Mouse (Mus musculus): ENCODE data around the gene Ptgds. TPM values are rescaled to one million over a fixed set of nuclear protein-coding genes. Genes with fewer than 3 reads are reported as not detected.

The Ptgds gene
- polyA plus RNA-seq (2015; fragmentation: Nextera tagmentation; extraction: Ambion mirVana): 10.2 and 24.3 TPM in 2 replicates

DNA sequence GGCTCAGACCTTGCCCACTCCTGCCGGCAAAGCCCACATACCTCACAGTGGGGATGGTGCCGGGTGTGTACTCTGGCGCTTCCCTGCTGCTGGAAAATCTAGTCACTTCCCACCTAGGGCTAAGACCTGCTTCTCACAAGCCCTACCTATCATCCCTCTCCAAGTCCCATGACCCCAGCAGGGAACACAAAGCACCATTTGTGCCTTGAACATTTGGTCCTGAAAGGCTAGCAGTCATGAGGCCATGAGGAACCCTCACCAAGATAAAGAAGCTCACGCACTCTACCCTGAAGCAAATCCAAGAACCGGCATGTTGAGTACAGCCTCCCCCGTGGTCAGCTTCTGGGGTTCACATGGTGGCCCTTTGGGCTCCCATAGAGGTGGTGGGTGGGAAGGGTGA, at the start of gene Ptgds:
Gene Ptgds (minus strand): TSS at position 78 of the 400 bp plus-strand sequence.
- Histone ChIP-seq H3K36me3 (no peaks in the 10 kb centered on the region), H3K9ac (no peak within 1 kb of the TSS), H3K4me3 (no peak within 1 kb of the TSS), H3K4me1 (peaks cover 15% of the 10 kb centered on the region; the same call in 1 of the 2 replicates), H3K27me3 (no peaks in the 10 kb centered on the region), H3K4me2 (no peak within 1 kb of the TSS), H3K27ac (peak within 1 kb of the TSS; percentile 25), H3K9me3 (no peaks in the 10 kb centered on the region)
- WGBS: 33% methylated on average over 6 of the region's 6 CpGs
- ATAC-seq (ENCODE audit: borderline replicate concordance, extremely low read depth, low FRiP score, low TSS enrichment): no peak

DNA sequence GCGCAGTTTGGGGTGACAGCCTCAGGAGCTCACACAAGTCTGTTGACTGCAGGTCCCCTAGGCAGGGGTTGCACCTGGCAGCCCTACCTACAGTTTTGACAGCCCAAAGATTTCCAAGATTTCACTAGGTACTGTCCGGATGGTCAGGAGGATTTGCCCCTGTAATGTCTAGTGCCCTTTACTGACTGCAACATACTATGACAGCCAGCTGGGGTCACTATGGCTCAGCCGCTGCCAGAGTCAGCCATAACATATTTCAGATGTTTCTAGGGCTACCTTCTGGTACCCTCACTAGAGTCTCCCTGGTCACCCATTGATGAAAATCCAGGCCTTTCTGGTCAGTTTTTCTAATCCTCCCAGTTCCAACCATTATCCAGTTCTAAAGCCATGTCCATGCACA, 40.1 kb upstream of the Ptgds start:
- no peak for ATAC-seq (ENCODE audit: borderline replicate concordance, extremely low read depth, low FRiP score, low TSS enrichment)
- 49% methylated on average over 3 of the region's 3 CpGs for WGBS
- Histone ChIP-seq H3K4me2 (no peak overlapping the region), H3K4me3 (no peak overlapping the region), H3K27ac (no peak overlapping the region), H3K27me3 (no peaks in the 10 kb centered on the region), H3K36me3 (peaks cover 10% of the 10 kb centered on the region), H3K4me1 (peaks cover 3% of the 10 kb centered on the region; the same call in 1 of the 2 replicates), H3K9me3 (no peaks in the 10 kb centered on the region), H3K9ac (no peak overlapping the region)

DNA sequence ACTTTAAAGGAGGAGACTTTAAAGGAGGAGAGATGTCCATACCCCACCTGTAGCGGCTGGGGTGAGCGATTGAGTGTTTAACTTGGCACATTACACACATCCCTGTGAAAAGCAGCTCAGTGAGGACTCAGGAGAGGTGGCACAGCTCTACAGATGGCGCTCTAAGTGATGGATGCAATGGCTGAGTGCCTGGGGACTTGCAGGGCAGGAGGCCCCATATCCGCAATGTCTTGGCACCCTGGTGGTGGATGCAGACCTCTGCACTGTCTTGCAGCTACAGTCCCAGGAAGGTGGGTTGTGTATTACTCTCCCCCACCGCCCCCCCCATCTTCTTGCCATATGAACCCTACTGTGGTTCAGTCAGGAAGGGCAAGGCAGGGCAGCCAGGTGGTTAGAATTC, 37.1 kb upstream of the Ptgds start:
- 28% methylated on average over 5 of the region's 5 CpGs for WGBS
- no peak overlapping the region for H3K9ac ChIP-seq
- ATAC-seq (ENCODE audit: borderline replicate concordance, extremely low read depth, low FRiP score, low TSS enrichment): no peak
- H3K4me2 ChIP-seq: no peak overlapping the region
- no peak overlapping the region for H3K4me3 ChIP-seq
- H3K9me3 ChIP-seq: no peaks in the 10 kb centered on the region
- peaks cover 29% of the 10 kb centered on the region for H3K36me3 ChIP-seq
- no peaks in the 10 kb centered on the region for H3K27me3 ChIP-seq
- H3K4me1 ChIP-seq: peaks cover 7% of the 10 kb centered on the region
- H3K27ac ChIP-seq: no peak overlapping the region

DNA sequence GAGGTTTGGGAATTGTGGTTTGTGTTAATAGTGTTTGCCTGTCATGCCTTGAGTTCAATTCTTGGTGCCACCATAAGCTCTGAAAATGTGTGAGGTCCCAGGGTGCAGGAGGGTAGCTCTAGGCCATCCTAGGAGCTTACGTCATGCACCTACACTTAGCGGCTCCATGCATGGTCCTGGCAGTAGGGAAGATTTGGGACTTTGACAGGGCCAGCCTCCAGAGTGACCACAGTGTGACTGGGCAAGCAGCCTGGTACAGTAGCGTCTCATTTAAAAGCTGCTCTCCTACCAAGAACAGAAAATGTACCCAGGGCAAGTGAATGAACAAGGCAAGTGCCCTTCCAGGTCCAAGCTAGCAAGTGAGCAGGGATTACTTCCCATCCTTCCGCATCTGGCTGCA, 36.0 kb upstream of the Ptgds start:
- no peaks in the 10 kb centered on the region for H3K9me3 ChIP-seq
- 91% methylated on average over 4 of the region's 4 CpGs for WGBS
- no peaks in the 10 kb centered on the region for H3K27me3 ChIP-seq
- ATAC-seq (ENCODE audit: borderline replicate concordance, extremely low read depth, low FRiP score, low TSS enrichment): no peak
- no peak overlapping the region for H3K27ac ChIP-seq
- no peak overlapping the region for H3K4me2 ChIP-seq
- no peak overlapping the region for H3K4me3 ChIP-seq
- H3K36me3 ChIP-seq: peaks cover 29% of the 10 kb centered on the region
- peaks cover 15% of the 10 kb centered on the region for H3K4me1 ChIP-seq
- no peak overlapping the region for H3K9ac ChIP-seq

DNA sequence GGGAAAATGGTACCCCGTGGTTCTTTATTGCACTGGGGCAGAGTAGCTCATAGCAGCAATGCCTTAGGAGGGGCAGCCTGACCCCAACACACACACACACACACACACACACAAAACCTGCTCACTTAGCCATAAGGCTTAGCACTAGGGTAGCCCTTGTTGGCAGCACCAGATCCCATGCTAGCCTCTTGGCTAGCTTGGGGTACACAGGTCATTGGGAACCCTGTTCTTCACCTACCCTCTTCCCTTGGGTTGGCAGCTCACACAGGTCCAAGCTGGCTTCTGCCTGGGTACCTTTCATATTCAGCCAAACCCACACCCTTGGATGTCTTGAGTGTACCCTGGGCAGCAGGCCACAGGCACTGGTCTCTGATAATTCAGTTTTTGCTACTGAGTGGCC, 35.2 kb upstream of the Ptgds start:
- peaks cover 19% of the 10 kb centered on the region for H3K4me1 ChIP-seq
- H3K27me3 ChIP-seq: no peaks in the 10 kb centered on the region
- H3K4me2 ChIP-seq: no peak overlapping the region
- H3K27ac ChIP-seq: no peak overlapping the region
- no peaks in the 10 kb centered on the region for H3K9me3 ChIP-seq
- no peak for ATAC-seq (ENCODE audit: borderline replicate concordance, extremely low read depth, low FRiP score, low TSS enrichment)
- no peak overlapping the region for H3K9ac ChIP-seq
- no peak overlapping the region for H3K4me3 ChIP-seq
- peaks cover 29% of the 10 kb centered on the region for H3K36me3 ChIP-seq
- 88% methylated on average over 1 of the region's 1 CpGs for WGBS

DNA sequence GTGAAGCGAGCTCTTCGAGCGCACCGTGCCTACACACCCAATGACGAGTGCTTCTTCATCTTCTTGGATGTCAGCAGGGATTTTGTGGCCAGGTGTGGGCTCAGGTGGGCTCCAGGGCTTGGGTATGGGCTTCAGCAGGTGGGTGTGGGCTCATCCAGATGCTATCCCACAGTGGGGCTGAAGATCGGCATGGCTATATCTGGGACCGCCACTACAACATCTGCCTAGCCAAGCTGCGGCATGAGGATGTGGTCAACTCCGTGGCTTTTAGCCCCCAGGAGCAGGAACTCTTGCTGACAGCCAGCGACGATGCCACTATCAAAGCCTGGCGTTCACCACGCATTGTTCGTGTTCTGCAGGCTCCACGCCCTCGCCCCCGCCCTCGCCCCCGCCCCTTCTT, 34.7 kb upstream of the Ptgds start:
- Histone ChIP-seq H3K4me3 (no peak overlapping the region), H3K36me3 (peaks cover 29% of the 10 kb centered on the region), H3K4me2 (no peak overlapping the region), H3K4me1 (peaks cover 20% of the 10 kb centered on the region), H3K27ac (no peak overlapping the region), H3K9me3 (no peaks in the 10 kb centered on the region), H3K27me3 (no peaks in the 10 kb centered on the region), H3K9ac (no peak overlapping the region)
- 90% methylated on average over 19 of the region's 19 CpGs for WGBS
- ATAC-seq (ENCODE audit: borderline replicate concordance, extremely low read depth, low FRiP score, low TSS enrichment): no peak

DNA sequence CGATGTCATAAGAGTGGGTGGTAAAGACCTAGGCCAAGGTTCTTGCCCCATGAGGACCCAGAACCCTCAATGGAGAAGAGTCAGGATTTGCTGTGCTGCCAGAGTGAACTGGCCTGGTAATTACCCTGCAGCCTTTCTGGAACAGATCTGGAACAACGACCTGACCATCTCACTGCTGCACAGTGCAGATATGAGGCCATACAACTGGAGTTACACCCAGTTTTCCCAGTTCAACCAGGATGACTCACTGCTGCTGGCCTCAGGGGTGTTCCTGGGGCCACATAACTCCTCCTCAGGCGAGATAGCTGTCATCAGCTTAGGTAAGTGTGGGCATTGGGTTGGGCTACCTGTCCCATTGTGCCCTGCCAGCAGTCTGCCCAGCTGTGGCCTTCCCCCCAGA, 32.9 kb upstream of the Ptgds start:
- Histone ChIP-seq H3K9me3 (no peaks in the 10 kb centered on the region), H3K4me1 (peaks cover 23% of the 10 kb centered on the region), H3K27ac (no peak overlapping the region), H3K4me3 (no peak overlapping the region), H3K4me2 (no peak overlapping the region), H3K9ac (no peak overlapping the region), H3K36me3 (peaks cover 29% of the 10 kb centered on the region), H3K27me3 (no peaks in the 10 kb centered on the region)
- 79% methylated on average over 3 of the region's 3 CpGs for WGBS
- no peak for ATAC-seq (ENCODE audit: borderline replicate concordance, extremely low read depth, low FRiP score, low TSS enrichment)

DNA sequence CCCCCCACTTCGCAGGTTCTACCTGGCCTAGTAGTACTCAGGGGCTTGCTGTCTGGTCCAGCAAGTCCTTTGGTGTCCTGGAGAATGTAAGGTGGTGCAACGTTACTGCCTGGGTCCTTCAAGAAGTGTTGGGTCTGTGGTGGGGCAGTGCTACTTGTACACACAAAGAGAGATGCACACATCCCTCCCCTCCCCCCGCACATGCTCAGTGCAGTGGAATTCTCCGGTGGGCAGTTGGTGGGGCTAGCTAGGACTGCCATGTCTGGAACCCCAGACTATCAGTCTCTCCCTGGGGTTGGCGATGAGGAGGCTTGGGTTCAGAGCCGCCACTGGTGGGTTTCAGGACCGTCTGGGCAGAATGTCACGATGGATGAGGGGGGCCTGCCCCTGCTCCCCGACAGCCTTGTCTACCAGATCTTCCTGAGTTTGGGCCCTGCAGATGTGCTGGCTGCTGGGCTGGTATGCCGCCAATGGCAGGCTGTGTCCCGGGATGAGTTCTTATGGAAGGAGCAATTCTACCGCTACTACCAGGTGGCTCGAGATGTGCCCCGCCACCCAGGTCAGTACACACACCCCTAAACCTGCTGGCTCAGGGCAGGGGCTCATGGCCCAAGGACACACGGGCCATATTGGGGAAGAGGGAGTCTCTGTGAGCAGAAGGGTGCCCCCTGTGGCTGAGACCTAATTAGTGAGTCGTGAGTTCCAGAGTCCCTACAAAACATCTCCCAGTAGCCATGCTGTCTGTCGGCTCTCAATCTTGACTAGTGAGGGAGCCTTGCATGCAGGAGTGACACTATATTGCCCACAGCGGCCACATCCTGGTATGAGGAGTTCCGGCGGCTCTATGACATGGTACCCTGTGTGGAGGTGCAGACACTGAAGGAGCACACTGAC, 32.0 kb upstream of the Ptgds start, which contains the start of gene C8g:
Gene C8g (minus strand): TSS at position 127 of the 894 bp plus-strand sequence.
- 70% methylated on average over 20 of the region's 20 CpGs for WGBS
- ATAC-seq (ENCODE audit: borderline replicate concordance, extremely low read depth, low FRiP score, low TSS enrichment): no peak
- H3K4me1 ChIP-seq: peaks cover 23% of the 10 kb centered on the region
- H3K9me3 ChIP-seq: no peaks in the 10 kb centered on the region
- H3K4me2 ChIP-seq: peak within 1 kb of the TSS; percentile 83
- H3K36me3 ChIP-seq: peaks cover 29% of the 10 kb centered on the region
- H3K4me3 ChIP-seq: peak within 1 kb of the TSS; percentile 92
- no peaks in the 10 kb centered on the region for H3K27me3 ChIP-seq
- H3K9ac ChIP-seq: peak within 1 kb of the TSS; percentile 97
- H3K27ac ChIP-seq: peak within 1 kb of the TSS; percentile 55

DNA sequence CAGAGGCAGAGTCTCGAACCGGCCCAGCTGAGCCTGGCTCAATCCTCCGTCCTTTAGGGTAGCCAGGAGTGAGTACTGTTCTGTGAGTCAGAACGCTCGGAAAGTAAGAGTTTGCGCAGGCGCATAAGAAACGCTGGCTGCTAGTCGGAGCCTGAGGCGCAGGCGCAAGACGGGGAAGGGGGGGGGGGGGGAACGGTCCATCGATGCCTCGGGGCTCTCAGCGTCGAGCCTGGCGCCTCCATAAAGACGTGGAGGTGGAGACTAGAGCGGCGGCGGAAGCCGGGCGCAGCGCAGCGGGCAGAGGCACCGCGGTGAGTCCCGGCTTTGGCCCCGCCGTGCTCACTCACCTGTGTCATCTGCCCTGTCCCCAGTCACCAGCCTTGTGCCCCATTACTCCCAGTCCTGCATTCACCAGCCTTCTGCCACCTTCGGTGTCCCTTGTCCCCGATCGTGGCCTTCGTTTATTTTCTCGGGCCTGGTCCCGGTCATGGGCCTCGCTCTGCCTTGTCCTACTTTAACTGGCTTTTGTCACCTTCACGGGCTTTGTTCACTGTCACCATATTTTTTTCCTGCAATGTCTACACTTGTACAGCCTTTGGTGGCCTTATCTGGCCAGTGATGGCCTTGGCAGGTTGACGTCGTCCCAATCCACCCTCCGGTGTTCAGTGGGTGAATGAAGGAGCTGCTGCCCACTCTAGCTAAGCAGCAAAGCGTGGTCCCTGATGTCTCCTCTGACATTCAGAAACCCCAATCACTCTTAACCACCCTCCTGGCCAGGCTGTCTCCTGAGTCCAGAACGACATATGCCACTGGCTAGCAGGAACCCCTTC, 30.9 kb upstream of the Ptgds start, which contains the start of gene Fbxw5:
Gene Fbxw5 (plus strand): TSS at position 175 of the 830 bp plus-strand sequence.
- Histone ChIP-seq H3K9ac (peak within 1 kb of the TSS; percentile 97), H3K4me3 (peak within 1 kb of the TSS; percentile 92), H3K36me3 (peaks cover 27% of the 10 kb centered on the region), H3K4me2 (peak within 1 kb of the TSS; percentile 83), H3K9me3 (no peaks in the 10 kb centered on the region), H3K27me3 (no peaks in the 10 kb centered on the region), H3K4me1 (peaks cover 20% of the 10 kb centered on the region), H3K27ac (peak within 1 kb of the TSS; percentile 64)
- peak; percentile 90 for ATAC-seq (ENCODE audit: borderline replicate concordance, extremely low read depth, low FRiP score, low TSS enrichment)
- WGBS: under 1% methylated on average over 41 of the region's 44 CpGs

DNA sequence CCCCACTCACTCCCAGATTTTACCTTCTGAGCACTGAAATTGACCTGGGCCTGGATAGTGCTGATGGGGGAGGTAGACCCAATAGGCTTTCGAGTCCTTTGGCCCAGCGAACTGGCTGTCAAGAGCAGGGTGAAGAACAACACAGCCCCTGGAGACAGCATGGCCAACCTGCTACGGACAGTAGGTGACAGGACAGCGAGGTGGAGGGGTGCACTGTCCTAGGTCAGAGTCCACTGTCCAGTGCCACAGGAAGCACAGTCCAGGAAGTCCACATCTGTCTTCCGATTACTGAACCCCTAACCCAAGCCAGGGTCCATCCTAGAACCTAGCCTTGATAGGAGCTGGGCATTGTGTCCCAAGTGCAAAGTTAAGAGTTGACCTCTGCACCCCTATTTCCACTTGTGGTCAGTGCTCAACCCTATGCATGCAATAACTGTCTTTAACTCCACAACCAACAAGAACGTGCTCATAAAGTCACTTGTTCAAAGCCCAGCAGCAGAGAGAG, 30.3 kb upstream of the Ptgds start:
- H3K9me3 ChIP-seq: no peaks in the 10 kb centered on the region
- H3K4me3 ChIP-seq: peak overlapping the region; percentile 92
- peak overlapping the region; percentile 83 for H3K4me2 ChIP-seq
- H3K27me3 ChIP-seq: no peaks in the 10 kb centered on the region
- peaks cover 21% of the 10 kb centered on the region for H3K36me3 ChIP-seq
- peak overlapping the region; percentile 64; the same call in 1 of the 2 replicates for H3K27ac ChIP-seq
- WGBS: 62% methylated on average over 6 of the region's 6 CpGs
- peak overlapping the region; percentile 58 for H3K9ac ChIP-seq
- H3K4me1 ChIP-seq: peaks cover 20% of the 10 kb centered on the region
- ATAC-seq (ENCODE audit: borderline replicate concordance, extremely low read depth, low FRiP score, low TSS enrichment): peak; percentile 10; the same call in 1 of the 2 replicates

DNA sequence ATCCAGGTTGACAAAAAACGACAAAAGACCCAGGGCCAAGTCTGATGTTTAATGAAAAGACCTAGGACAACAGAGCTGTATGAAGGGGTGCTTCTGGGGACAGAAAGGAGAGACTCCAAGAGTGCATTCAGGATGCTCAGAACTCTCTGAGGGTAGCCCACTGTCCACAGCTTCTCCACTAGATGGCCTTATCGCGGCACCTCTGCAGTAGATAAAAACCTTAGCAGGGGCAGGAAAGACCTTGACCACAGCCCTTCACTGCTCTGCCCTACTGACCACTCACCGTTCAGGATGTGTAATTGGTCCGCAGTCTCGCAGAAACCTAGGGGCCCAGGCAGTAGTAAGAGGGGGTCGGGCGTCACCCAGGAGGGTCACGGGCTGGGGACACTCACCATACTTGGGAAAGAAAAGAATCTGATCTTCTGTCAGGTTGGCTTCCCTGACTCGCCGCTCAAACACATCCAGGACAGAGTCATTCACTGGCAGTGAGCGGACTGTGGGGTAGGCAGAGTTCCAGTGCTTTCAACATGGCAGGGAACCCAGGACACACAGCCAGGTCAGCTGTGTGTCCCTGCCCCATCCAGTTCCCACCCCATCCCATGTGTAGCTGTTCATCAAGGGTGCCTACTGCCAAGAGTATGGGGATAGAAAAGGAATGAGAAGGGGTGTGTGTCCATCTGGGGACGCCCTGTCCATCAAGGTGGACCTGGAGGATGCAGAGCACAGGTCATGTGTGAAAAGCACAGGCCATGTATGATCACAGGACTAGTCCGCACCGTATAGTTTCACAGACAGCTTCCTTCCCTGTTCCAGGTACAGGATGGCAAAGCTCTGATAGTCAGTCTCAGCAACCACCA, 29.0 kb upstream of the Ptgds start:
- Histone ChIP-seq H3K4me3 (no peak overlapping the region), H3K27me3 (no peaks in the 10 kb centered on the region), H3K27ac (no peak overlapping the region), H3K4me2 (no peak overlapping the region), H3K36me3 (peaks cover 8% of the 10 kb centered on the region; the same call in 1 of the 2 replicates), H3K4me1 (peaks cover 20% of the 10 kb centered on the region), H3K9me3 (no peaks in the 10 kb centered on the region), H3K9ac (no peak overlapping the region)
- WGBS: 64% methylated on average over 15 of the region's 15 CpGs
- no peak for ATAC-seq (ENCODE audit: borderline replicate concordance, extremely low read depth, low FRiP score, low TSS enrichment)
